Mouse (Mus musculus): ENCODE data around the gene Isg15. TPM values are rescaled to one million over a fixed set of nuclear protein-coding genes. Genes with fewer than 3 reads are reported as not detected.
A peak's percentile ranks its signal among the peaks of the same experiment; 100 is the strongest.

Isg15 gene
- 0.21 and 0.73 TPM in 2 replicates for polyA plus RNA-seq (2016; fragmentation: Nextera tagmentation; extraction: Ambion mirVana)

- no peak for DNase-seq (ENCODE audit: low spot score)
- peaks cover 2% of the 10 kb centered on the region; the same call in 1 of the 2 replicates for H3K36me3 ChIP-seq
- H3K9me3 ChIP-seq (replicated peaks): no peaks in the 10 kb centered on the region
- peaks cover 63% of the 10 kb centered on the region for H3K4me1 ChIP-seq
- 66% methylated on average over 10 of the region's 10 CpGs for WGBS
- H3K27ac ChIP-seq (replicated peaks): no peak within 1 kb of the TSS
- no peak within 1 kb of the TSS for H3K4me3 ChIP-seq
- H3K27me3 ChIP-seq (ENCODE audit: low read depth, poor library complexity, severe bottlenecking): peaks cover 41% of the 10 kb centered on the region
Observed at GRCm38 (mm10) chr4:156200623-156201475, at the start of gene Isg15. Isg15 (minus strand) TSS chr4:156200818.

DNA sequence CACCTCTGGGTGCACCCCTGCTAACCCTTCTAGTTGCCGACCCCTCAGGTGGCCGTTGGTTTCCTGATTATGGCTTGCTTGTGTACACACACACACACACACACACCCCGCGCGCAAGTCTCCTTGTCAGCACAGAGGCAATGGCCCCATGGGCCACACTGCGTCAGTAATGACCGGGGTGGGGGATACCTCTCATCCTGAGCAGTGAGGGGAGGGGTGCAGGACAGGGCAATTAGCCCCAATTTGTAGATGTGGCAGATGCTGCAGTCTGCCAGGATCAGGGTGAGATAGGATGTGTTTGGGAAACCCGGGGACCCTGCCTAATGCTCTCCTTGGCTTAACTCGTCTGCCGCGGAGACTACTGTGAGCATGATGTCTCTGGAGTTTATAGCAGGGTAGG lies 48.9 kb upstream of the Isg15 start:
- DNase-seq (ENCODE audit: low spot score): no peak
- H3K27ac ChIP-seq (replicated peaks): no peak overlapping the region
- WGBS: 76% methylated on average over 11 of the region's 11 CpGs
- H3K4me1 ChIP-seq: peaks cover 15% of the 10 kb centered on the region
- H3K36me3 ChIP-seq: peaks cover 55% of the 10 kb centered on the region
- H3K27me3 ChIP-seq (ENCODE audit: low read depth, poor library complexity, severe bottlenecking): peaks cover 33% of the 10 kb centered on the region
- H3K9me3 ChIP-seq (replicated peaks): no peaks in the 10 kb centered on the region
- H3K4me3 ChIP-seq: no peak overlapping the region

- 26% methylated on average over 58 of the region's 60 CpGs for WGBS
- H3K4me3 ChIP-seq: peak overlapping the region; percentile 94
- peaks cover 67% of the 10 kb centered on the region for H3K36me3 ChIP-seq
- DNase-seq (ENCODE audit: low spot score): peak; percentile 45
- no peaks in the 10 kb centered on the region for H3K27me3 ChIP-seq (ENCODE audit: low read depth, poor library complexity, severe bottlenecking)
- peaks cover 27% of the 10 kb centered on the region for H3K4me1 ChIP-seq
- no peaks in the 10 kb centered on the region for H3K9me3 ChIP-seq (replicated peaks)
- peak overlapping the region; percentile 93 for H3K27ac ChIP-seq (replicated peaks)
Observed at GRCm38 (mm10) chr4:156236651-156237447, 36.2 kb upstream of the Isg15 start.

DNA sequence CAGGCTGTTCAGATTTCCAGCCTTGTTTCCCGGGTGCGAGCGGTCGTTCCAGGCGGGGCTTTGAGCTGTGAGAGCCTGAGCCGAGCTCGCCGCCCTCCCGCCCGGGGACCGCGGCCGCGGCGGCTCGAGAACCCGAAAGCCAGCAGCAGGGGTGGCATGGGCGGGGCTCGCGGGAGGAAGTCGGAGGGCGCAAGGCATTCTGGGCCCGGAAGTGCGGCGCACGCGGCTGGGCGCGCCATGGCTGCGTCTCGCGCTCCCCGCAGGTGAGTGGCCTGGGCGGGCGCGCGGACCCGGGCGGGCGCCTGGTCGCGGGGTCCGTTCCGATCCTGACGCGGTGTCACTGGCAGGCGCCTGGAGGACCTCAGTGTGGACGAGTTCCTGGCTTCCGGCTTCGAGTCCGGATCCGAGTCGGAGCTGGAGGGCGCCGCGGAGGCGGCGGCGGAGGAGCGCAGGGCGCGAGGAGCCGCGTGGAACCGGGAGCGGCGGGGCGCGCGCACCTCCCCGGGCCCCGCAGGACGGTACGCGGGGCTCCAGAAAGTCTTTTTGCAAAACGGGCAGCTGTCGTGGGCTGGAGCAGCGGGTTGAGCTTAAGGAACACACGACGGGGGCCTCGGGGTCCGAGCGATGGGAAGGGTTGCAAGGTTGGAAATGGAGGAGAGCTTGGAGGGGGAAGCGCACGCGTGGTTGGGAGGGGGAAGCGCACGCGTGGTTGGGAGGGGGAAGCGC lies 35.4 kb upstream of the Isg15 start, which contains the start of gene Noc2l:
Noc2l (plus strand) TSS at position 203 of the 726 bp plus-strand sequence.
- H3K36me3 ChIP-seq: peaks cover 67% of the 10 kb centered on the region
- peaks cover 27% of the 10 kb centered on the region for H3K4me1 ChIP-seq
- peak; percentile 95 for DNase-seq (ENCODE audit: low spot score)
- no peaks in the 10 kb centered on the region for H3K9me3 ChIP-seq (replicated peaks)
- peak within 1 kb of the TSS; percentile 93 for H3K27ac ChIP-seq (replicated peaks)
- under 1% methylated on average over 90 of the region's 90 CpGs for WGBS
- H3K4me3 ChIP-seq: peak within 1 kb of the TSS; percentile 94
- H3K27me3 ChIP-seq (ENCODE audit: low read depth, poor library complexity, severe bottlenecking): no peaks in the 10 kb centered on the region

GRCm38 (mm10) chr4:156235360-156235770 lies 34.7 kb upstream of the Isg15 start:
- WGBS: 1% methylated on average over 15 of the region's 15 CpGs
- no peaks in the 10 kb centered on the region for H3K27me3 ChIP-seq (ENCODE audit: low read depth, poor library complexity, severe bottlenecking)
- no peaks in the 10 kb centered on the region for H3K9me3 ChIP-seq (replicated peaks)
- DNase-seq (ENCODE audit: low spot score): no peak
- peaks cover 67% of the 10 kb centered on the region for H3K36me3 ChIP-seq
- peaks cover 27% of the 10 kb centered on the region for H3K4me1 ChIP-seq
- peak overlapping the region; percentile 94 for H3K4me3 ChIP-seq
- H3K27ac ChIP-seq (replicated peaks): peak overlapping the region; percentile 93

GRCm38 (mm10) chr4:156234701-156235213 lies 34.1 kb upstream of the Isg15 start, which contains the start of gene Plekhn1:
Plekhn1 (minus strand) TSS chr4:156234857.
- Histone ChIP-seq H3K4me1 (peaks cover 27% of the 10 kb centered on the region), H3K27me3 (ENCODE audit: low read depth, poor library complexity, severe bottlenecking) (no peaks in the 10 kb centered on the region), H3K4me3 (peak within 1 kb of the TSS; percentile 94), H3K27ac (replicated peaks) (peak within 1 kb of the TSS; percentile 93), H3K9me3 (replicated peaks) (no peaks in the 10 kb centered on the region), H3K36me3 (peaks cover 67% of the 10 kb centered on the region)
- WGBS: under 1% methylated on average over 42 of the region's 48 CpGs
- DNase-seq (ENCODE audit: low spot score): peak; percentile 87

DNA sequence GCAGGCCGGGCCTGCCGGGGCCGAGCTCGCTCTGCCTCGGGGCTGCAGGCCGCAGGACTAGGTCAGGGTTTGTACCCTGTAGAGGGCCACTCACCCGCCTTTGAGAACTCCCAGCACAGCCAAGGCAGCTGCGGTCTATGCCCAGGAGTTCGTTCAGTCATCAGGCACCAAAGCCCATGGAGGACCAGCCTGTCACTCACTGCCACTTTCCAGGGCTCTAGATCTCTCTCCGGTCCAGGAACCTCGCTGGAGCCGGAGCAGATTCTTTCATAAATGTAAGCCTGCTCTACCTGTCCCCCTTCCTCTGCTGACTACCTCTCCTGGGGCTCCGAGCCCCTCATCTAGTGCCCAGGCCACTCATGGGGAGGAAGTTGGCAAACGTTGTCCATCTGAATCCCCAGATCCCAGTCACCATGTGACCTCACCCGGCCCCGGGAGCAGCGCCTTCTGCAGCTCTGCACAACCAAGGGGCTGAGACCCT lies 33.4 kb upstream of the Isg15 start:
- H3K4me3 ChIP-seq: peak overlapping the region; percentile 72
- DNase-seq (ENCODE audit: low spot score): peak; percentile 67
- 5% methylated on average over 17 of the region's 17 CpGs for WGBS
- no peaks in the 10 kb centered on the region for H3K9me3 ChIP-seq (replicated peaks)
- H3K36me3 ChIP-seq: peaks cover 67% of the 10 kb centered on the region
- no peaks in the 10 kb centered on the region for H3K27me3 ChIP-seq (ENCODE audit: low read depth, poor library complexity, severe bottlenecking)
- H3K27ac ChIP-seq (replicated peaks): peak overlapping the region; percentile 92
- H3K4me1 ChIP-seq: peaks cover 27% of the 10 kb centered on the region

GRCm38 (mm10) chr4:156228393-156229024 lies 27.9 kb upstream of the Isg15 start:
- Histone ChIP-seq H3K4me1 (peaks cover 18% of the 10 kb centered on the region), H3K36me3 (peaks cover 50% of the 10 kb centered on the region), H3K9me3 (replicated peaks) (no peaks in the 10 kb centered on the region), H3K4me3 (no peak overlapping the region), H3K27me3 (ENCODE audit: low read depth, poor library complexity, severe bottlenecking) (no peaks in the 10 kb centered on the region), H3K27ac (replicated peaks) (no peak overlapping the region; the same call in 1 of the 2 replicates)
- no peak for DNase-seq (ENCODE audit: low spot score)
- WGBS: 20% methylated on average over 12 of the region's 12 CpGs

GRCm38 (mm10) chr4:156227752-156228392 lies 27.3 kb upstream of the Isg15 start:
- H3K9me3 ChIP-seq (replicated peaks): no peaks in the 10 kb centered on the region
- peaks cover 47% of the 10 kb centered on the region for H3K36me3 ChIP-seq
- H3K4me1 ChIP-seq: peaks cover 12% of the 10 kb centered on the region
- H3K27ac ChIP-seq (replicated peaks): no peak overlapping the region; the same call in 1 of the 2 replicates
- no peak for DNase-seq (ENCODE audit: low spot score)
- H3K27me3 ChIP-seq (ENCODE audit: low read depth, poor library complexity, severe bottlenecking): no peaks in the 10 kb centered on the region
- 30% methylated on average over 18 of the region's 18 CpGs for WGBS
- H3K4me3 ChIP-seq: no peak overlapping the region; the same call in 1 of the 2 replicates

DNA sequence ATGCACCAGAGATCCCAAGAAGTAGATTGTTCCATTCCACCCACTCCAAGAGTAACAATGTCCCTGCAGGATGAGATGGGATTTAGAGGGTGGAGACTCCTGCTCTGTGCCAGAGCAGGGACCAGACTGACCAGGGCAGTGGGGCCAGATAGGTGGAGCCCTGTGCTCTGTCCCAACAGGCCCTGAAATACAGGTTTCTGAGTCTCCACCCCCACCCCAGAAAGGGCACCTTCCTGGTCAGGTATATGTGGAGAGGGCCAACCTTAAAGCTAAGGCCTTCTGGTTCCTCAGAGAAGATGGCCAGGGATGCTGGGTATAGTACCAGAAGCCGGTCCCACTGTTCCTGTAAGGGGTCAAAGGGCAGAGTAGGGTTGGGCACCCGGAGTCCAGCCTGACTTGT lies 23.7 kb upstream of the Isg15 start:
- no peak for DNase-seq (ENCODE audit: low spot score)
- Histone ChIP-seq H3K4me3 (no peak overlapping the region), H3K36me3 (peaks cover 14% of the 10 kb centered on the region), H3K27ac (replicated peaks) (no peak overlapping the region), H3K27me3 (ENCODE audit: low read depth, poor library complexity, severe bottlenecking) (no peaks in the 10 kb centered on the region), H3K4me1 (peaks cover 12% of the 10 kb centered on the region), H3K9me3 (replicated peaks) (no peaks in the 10 kb centered on the region)
- 88% methylated on average over 2 of the region's 2 CpGs for WGBS

DNA sequence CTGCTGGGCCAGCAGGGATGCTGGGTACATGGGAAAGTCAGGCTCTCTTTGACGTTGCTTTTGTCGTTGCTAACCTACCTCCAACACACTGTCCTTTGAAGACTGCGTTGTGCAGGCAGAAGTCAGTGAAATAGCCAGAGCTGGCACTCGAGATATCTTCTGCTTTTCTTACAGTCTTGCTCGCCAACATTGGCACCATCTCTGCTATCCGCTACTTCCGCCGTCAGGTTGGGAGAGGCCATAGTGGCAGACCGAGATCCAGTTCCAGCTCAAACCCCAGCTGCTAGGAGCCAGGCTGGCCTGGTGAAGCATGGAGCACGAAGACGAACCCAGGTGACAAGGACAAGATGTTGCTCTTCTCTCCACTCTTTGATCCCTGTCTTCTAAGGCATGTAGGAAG lies 19.3 kb upstream of the Isg15 start:
- 89% methylated on average over 11 of the region's 11 CpGs for WGBS

More for the DNA sequence above, 19.3 kb upstream of the Isg15 start:
- no peaks in the 10 kb centered on the region for H3K9me3 ChIP-seq (replicated peaks)
- peaks cover 7% of the 10 kb centered on the region; the same call in 1 of the 2 replicates for H3K36me3 ChIP-seq
- H3K27me3 ChIP-seq (ENCODE audit: low read depth, poor library complexity, severe bottlenecking): no peaks in the 10 kb centered on the region
- peaks cover 5% of the 10 kb centered on the region; the same call in 1 of the 2 replicates for H3K4me1 ChIP-seq
- DNase-seq (ENCODE audit: low spot score): no peak
- no peak overlapping the region for H3K4me3 ChIP-seq
- no peak overlapping the region for H3K27ac ChIP-seq (replicated peaks)

Data from midbrain, embryonic 10.5 days (tissue).